Mouse (Mus musculus): ENCODE measurements around the gene Elmo1. TPM values are rescaled to one million over a fixed set of nuclear protein-coding genes. Genes with fewer than 3 reads are reported as not detected.

Gene Elmo1
- polyA plus RNA-seq, 1 experiment from 2014 or later: 34.9 TPM

DNA sequence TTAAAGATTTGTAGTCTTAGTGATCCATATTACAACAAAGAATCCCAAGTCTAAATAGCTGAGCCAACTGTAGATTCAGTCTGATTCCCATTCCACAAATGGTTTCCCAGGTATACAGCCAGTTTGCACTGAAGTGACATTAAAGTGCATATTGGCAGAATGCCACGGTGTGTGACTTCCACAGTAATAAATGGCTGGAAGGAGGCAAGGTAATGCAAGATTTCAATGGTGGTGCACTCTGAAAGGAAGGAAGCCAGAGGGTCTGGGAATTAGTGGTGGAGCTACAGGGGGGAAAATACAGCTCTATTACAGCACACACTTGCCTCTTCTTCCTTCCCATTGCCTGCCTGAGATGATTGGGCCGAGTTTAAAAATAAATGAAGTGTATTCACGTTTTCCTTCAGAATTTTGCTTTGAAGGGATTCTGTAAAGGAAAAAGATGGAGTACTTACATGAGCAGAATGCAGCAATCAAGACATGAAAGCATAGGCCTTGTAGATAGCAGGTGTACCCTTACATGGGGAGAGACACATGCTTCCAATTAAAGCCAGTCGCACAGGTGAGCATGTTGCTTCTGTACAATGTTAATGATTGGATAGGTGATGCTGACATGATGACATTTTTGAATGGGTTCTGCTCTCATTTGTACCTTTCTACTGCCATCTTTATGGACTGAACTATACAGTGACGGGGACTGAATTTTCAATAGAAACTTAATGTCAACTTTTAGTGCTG is 400.6 kb downstream of the Elmo1 start:
- H3K9ac ChIP-seq (replicated peaks): no peak overlapping the region
- H3K27me3 ChIP-seq: no peaks in the 10 kb centered on the region
- H3K36me3 ChIP-seq: no peaks in the 10 kb centered on the region
- no peak overlapping the region for H3K4me2 ChIP-seq (replicated peaks)
- H3K4me1 ChIP-seq: no peaks in the 10 kb centered on the region; the same call in 1 of the 2 replicates
- ATAC-seq (replicated peaks): no peak
- no peak overlapping the region for H3K27ac ChIP-seq (replicated peaks)
- no peaks in the 10 kb centered on the region for H3K9me3 ChIP-seq
- H3K4me3 ChIP-seq: no peak overlapping the region
- WGBS: 83% methylated on average over 5 of the region's 5 CpGs

DNA sequence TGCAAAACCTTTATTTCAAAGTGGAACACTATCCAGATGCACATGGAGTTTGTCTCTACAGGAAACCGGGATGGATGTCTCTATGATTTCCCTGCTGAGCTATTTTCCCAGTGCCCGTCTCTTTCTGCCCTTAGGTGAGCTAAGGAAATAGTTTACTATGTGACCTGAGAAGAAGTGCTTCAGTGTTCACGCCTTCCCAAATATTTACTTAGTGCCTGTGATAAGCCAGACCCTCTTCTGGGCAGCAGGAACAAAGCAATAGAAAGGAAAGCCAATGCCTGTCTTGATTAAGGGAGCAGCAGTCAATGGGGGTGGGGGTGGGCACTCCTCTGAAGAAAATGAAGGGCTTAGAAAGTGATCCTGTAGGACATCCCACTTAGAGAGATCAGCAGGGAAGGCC is 401.3 kb downstream of the Elmo1 start:
- Histone ChIP-seq H3K4me3 (no peak overlapping the region), H3K27me3 (no peaks in the 10 kb centered on the region), H3K4me1 (no peaks in the 10 kb centered on the region; the same call in 1 of the 2 replicates), H3K27ac (replicated peaks) (no peak overlapping the region), H3K9ac (replicated peaks) (no peak overlapping the region), H3K9me3 (no peaks in the 10 kb centered on the region), H3K4me2 (replicated peaks) (no peak overlapping the region), H3K36me3 (no peaks in the 10 kb centered on the region)
- no peak for ATAC-seq (replicated peaks)
- WGBS: 86% methylated on average over 3 of the region's 3 CpGs

DNA sequence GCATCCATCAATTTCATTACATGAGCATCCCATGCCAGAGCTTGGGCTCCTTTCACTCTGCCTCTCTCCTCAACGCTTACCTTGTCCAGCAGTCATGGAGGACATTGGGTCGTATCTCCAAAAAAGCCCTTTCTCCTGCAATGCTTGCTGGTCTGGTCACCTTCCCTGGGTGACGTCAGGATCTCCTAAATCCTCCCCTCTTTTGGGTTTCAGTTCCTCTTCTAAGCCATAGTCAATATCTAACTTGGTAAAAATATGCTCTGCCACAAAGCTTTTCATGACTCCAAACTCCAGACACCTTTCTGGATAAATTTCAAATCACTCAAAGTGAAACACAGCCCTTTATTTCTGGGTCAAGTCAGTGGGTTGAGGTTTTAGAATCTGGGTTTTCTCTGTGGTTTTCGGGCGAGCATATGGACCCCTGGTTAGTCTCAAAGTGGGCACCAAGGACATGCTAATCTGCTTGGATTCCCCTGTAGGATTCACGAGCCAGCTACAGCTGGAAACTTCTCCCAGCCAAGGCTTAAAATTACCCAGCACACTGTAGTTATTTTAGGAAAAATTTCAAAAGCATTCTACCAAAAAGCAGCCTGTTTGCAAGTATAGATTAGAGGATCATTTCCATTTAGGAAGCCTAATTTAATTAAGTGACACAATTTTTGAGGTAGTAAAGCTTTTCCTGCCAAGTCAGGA is 403.8 kb downstream of the Elmo1 start:
- H3K4me1 ChIP-seq: no peaks in the 10 kb centered on the region; the same call in 1 of the 2 replicates
- H3K9me3 ChIP-seq: no peaks in the 10 kb centered on the region
- H3K27me3 ChIP-seq: no peaks in the 10 kb centered on the region
- no peaks in the 10 kb centered on the region for H3K36me3 ChIP-seq
- H3K4me3 ChIP-seq: no peak overlapping the region
- H3K27ac ChIP-seq (replicated peaks): no peak overlapping the region
- 82% methylated on average over 6 of the region's 6 CpGs for WGBS
- H3K4me2 ChIP-seq (replicated peaks): no peak overlapping the region
- H3K9ac ChIP-seq (replicated peaks): no peak overlapping the region
- ATAC-seq (replicated peaks): no peak

DNA sequence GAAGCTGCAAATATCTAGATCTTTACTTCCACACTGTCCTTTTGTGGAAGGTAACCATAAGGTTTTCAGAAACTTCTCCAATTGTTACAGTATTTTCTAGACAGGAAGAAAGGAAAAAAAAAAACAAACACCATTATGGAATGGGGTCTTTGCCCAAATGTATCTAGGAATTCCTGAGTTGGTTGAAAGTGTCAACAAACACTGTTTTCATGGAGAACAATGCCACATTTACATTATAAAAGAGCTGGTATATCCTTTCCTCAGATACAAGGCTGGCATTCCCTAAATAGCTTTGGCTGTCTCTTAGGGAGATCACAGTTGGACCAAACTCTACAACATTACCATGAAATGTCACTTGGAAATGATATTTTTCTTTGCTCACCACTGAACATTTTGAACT is 411.5 kb downstream of the Elmo1 start:
- Histone ChIP-seq H3K27me3 (no peaks in the 10 kb centered on the region), H3K27ac (replicated peaks) (no peak overlapping the region), H3K36me3 (no peaks in the 10 kb centered on the region), H3K9ac (replicated peaks) (no peak overlapping the region), H3K4me3 (no peak overlapping the region), H3K9me3 (no peaks in the 10 kb centered on the region), H3K4me1 (no peaks in the 10 kb centered on the region), H3K4me2 (replicated peaks) (no peak overlapping the region)
- ATAC-seq (replicated peaks): no peak

DNA sequence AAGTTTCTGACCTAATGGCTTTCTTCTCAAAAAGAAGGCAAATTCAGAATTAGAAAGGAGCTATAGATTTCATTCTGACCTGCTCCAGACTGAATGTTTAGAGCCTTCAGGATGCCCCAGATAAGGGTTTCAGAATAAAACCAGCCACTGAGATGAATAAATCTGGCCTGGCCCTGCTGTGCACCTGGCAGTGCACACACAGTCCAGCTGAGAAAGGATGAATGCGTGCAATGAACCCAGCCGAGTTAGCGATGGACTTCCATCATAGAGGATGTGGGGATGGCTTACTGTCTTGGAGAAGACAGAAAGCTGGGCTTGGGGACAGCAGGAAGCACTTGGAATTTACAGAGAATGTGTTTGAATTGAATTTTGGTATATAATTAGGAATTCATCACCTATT is 413.0 kb downstream of the Elmo1 start:
- 63% methylated on average over 3 of the region's 3 CpGs for WGBS
- no peak overlapping the region for H3K4me3 ChIP-seq
- H3K9me3 ChIP-seq: no peaks in the 10 kb centered on the region
- peaks cover 6% of the 10 kb centered on the region; the same call in 1 of the 2 replicates for H3K4me1 ChIP-seq
- H3K4me2 ChIP-seq (replicated peaks): no peak overlapping the region
- H3K9ac ChIP-seq (replicated peaks): no peak overlapping the region
- no peaks in the 10 kb centered on the region for H3K36me3 ChIP-seq
- no peaks in the 10 kb centered on the region for H3K27me3 ChIP-seq
- ATAC-seq (replicated peaks): no peak
- no peak overlapping the region for H3K27ac ChIP-seq (replicated peaks)

DNA sequence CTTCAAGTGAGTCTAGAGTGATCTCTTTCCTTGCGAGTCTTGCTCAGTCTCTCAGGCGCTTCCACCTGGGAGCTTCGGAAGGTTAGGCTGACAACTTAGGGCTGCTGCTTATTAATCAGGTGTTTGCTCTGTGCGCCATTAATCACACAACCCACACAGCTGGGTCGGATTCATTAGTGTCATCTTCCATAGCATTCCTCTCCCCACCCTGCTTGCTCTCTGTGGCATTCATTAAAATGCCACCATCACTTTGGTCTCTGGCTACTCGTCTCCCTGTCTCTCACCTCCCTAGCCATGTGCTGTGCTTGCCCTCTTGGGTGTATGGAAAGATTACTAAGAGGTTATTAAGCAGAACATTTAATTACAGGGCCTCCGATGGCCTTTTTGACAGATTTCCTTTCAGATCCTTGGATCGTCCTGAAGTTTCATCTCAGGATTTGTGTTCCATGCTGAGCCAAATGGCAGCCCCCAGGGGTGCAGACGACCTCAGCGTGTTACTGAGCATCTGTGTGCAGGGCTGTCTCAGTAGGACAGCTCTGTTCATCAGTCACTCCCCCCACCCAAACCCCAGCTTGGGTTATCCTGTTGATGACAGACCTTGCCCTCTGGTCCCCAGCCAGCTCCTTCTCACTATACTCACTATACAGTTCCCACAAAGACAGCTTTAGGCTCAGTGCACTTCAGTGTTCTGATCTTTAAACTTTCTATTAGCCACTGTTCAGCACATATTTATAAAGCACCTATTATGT is 417.2 kb downstream of the Elmo1 start:
- Histone ChIP-seq H3K4me3 (no peak overlapping the region), H3K4me1 (peaks cover 12% of the 10 kb centered on the region), H3K27ac (replicated peaks) (no peak overlapping the region), H3K9ac (replicated peaks) (no peak overlapping the region), H3K36me3 (no peaks in the 10 kb centered on the region), H3K9me3 (no peaks in the 10 kb centered on the region), H3K27me3 (no peaks in the 10 kb centered on the region), H3K4me2 (replicated peaks) (no peak overlapping the region)
- ATAC-seq (replicated peaks): no peak
- 59% methylated on average over 10 of the region's 10 CpGs for WGBS

DNA sequence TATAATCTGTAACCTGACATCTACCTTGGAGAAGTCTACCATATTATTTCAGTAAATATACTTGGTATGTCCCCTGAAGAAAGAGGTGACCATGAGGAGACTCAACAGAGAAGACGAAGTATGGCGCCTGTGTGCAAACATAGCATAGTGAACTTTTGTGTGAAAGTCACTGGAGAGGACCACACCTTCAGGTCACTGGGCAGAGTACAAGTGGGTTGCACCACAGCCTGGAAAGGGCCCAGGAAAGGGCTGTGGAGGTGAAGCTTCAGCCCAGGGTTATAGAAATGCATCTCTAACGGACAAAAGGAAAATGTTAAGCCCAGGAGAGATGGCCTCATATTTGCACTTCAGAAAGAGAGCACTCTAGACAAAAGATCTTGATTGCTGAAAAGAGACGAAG is 420.6 kb downstream of the Elmo1 start:
- Histone ChIP-seq H3K27ac (replicated peaks) (no peak overlapping the region), H3K4me1 (peaks cover 17% of the 10 kb centered on the region), H3K9ac (replicated peaks) (no peak overlapping the region), H3K36me3 (no peaks in the 10 kb centered on the region), H3K4me2 (replicated peaks) (no peak overlapping the region), H3K27me3 (no peaks in the 10 kb centered on the region), H3K9me3 (no peaks in the 10 kb centered on the region), H3K4me3 (no peak overlapping the region)
- 93% methylated on average over 4 of the region's 4 CpGs for whole genome bisulfite sequencing
- ATAC-seq (replicated peaks): no peak

DNA sequence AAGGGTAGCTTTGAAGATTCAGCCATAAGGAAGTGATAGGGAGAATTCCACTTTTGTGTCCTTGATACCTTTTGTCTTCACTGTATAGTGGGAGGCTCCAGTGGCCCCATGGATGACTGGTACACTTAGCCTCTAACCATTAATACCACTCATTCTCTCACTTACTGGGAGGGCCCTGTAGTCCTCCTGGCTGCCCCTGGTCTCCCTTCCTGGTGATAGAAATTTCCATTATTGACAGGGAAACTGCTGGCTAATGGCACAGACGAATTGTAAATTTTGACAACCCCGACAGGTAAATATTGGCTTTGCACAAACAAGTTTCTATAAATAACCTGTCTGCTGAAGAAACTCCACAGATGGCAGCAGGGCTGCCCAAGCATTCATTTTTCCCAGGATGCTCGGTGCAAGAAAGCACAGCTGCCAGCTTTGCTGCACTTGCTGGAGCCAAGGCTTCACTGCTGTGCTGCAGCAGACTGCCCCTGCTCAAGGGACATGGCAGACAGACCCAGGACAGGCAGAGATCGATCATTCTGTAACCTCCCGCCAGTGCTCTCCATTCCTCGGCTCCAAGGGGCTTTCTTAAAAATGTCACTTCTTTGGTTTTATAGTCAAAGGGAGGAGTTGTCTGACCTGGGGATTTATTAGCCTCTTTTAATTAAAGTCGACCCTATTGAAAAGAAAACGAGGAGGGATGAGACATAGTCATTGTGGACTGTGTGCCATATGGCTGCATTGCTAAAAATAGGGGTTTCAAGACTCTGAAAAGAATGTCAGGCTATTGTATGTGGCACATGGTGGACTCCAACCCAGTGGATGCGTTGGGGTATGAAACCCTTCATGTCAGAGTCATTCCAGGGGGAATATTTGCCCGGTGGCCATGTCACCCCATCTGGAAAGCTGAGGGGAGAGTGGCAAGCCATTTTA is 422.2 kb downstream of the Elmo1 start:
- no peak overlapping the region for H3K4me3 ChIP-seq
- peak; percentile 73 for ATAC-seq (replicated peaks)
- 0 out of 2 replicates have a peak overlapping the region, but pooled peaks have one; percentile 11 for H3K27ac ChIP-seq (replicated peaks)
- H3K9me3 ChIP-seq: no peaks in the 10 kb centered on the region
- no peak overlapping the region for H3K4me2 ChIP-seq (replicated peaks)
- H3K27me3 ChIP-seq: no peaks in the 10 kb centered on the region
- peaks cover 15% of the 10 kb centered on the region for H3K4me1 ChIP-seq
- WGBS: 43% methylated on average over 10 of the region's 10 CpGs
- no peak overlapping the region for H3K9ac ChIP-seq (replicated peaks)
- H3K36me3 ChIP-seq: no peaks in the 10 kb centered on the region

DNA sequence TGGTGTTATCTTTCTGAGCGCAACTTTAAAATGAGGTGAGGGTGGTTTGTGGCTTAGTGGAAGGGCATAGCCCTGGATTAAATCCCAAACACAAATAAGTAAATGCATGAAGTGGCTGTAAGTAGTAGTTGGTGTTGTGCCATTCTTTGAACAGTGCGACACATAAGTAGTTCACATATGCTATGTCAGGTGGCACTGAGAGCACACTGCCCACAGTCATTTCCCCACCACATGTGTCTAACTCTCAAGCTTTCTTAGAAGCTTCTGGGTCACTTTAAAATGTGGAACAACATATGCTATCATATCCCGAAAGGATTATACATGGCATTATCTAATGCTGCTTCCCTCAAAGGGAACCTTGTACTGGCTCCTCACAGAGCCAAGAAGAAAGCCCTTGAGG is 424.3 kb downstream of the Elmo1 start:
- H3K9ac ChIP-seq (replicated peaks): no peak overlapping the region
- no peak overlapping the region for H3K4me2 ChIP-seq (replicated peaks)
- no peak for ATAC-seq (replicated peaks)
- WGBS: 89% methylated on average over 3 of the region's 3 CpGs
- H3K27me3 ChIP-seq: no peaks in the 10 kb centered on the region
- no peaks in the 10 kb centered on the region for H3K9me3 ChIP-seq
- no peaks in the 10 kb centered on the region for H3K36me3 ChIP-seq
- peaks cover 23% of the 10 kb centered on the region for H3K4me1 ChIP-seq
- H3K27ac ChIP-seq (replicated peaks): no peak overlapping the region
- no peak overlapping the region for H3K4me3 ChIP-seq

DNA sequence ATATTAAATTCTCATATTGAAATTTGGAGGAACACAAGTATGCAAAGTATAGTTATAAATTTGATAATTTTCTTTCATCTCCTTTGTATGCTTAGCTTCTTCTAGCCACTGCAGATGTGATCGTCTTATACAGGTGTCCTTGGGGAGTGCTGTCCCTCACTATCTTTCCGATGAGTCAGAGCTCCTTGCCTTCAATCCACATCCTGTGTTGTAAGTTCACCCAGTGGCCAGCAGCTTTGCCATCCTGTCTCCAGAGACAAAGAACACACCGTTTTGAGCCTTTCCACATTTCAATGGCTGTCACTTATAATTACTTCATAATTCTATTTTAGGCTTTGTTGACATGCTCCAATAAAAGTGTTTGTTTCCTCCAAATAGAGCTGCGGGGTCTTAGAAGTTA is 425.7 kb downstream of the Elmo1 start:
- no peak overlapping the region for H3K9ac ChIP-seq (replicated peaks)
- no peaks in the 10 kb centered on the region for H3K36me3 ChIP-seq
- H3K27me3 ChIP-seq: no peaks in the 10 kb centered on the region
- peaks cover 29% of the 10 kb centered on the region for H3K4me1 ChIP-seq
- no peak for ATAC-seq (replicated peaks)
- no peaks in the 10 kb centered on the region for H3K9me3 ChIP-seq
- no peak overlapping the region for H3K27ac ChIP-seq (replicated peaks)
- WGBS: 81% methylated on average over 4 of the region's 4 CpGs
- no peak overlapping the region for H3K4me2 ChIP-seq (replicated peaks)
- no peak overlapping the region for H3K4me3 ChIP-seq

DNA sequence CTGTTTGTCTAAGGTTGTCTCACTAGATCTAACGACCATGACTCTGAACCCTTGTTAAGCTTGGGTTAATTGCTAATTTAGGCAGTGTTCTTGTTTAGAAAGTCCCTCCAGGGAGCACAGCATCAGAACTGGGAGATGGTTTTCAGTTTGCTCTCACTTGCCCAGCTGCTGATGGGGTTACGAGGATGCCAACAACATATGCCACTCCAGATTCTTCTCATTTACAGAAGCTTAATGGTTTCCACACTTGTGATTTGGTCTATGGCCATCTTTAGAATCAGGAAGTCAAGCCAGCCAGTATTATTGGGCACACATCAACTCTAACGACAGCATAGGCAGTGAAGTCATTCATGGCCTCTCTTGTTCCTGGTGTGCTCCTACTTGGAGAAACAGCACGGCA is 427.3 kb downstream of the Elmo1 start:
- no peak overlapping the region for H3K4me2 ChIP-seq (replicated peaks)
- no peaks in the 10 kb centered on the region for H3K36me3 ChIP-seq
- no peak overlapping the region for H3K9ac ChIP-seq (replicated peaks)
- 60% methylated on average over 4 of the region's 4 CpGs for WGBS
- H3K4me3 ChIP-seq: no peak overlapping the region
- no peaks in the 10 kb centered on the region for H3K9me3 ChIP-seq
- peaks cover 21% of the 10 kb centered on the region for H3K4me1 ChIP-seq
- no peaks in the 10 kb centered on the region for H3K27me3 ChIP-seq
- ATAC-seq (replicated peaks): peak; percentile 54; the same call in 1 of the 2 replicates
- no peak overlapping the region for H3K27ac ChIP-seq (replicated peaks)

Data from forebrain, embryonic 15.5 days (tissue).